Mouse (Mus musculus): ENCODE measurements around the gene Gm21748.
"Not testable (repeated sequence)": the region's sequence is repeated elsewhere in the genome, so short reads cannot be mapped to it uniquely, and the experiment has no call there.

Gm21748 gene

DNA sequence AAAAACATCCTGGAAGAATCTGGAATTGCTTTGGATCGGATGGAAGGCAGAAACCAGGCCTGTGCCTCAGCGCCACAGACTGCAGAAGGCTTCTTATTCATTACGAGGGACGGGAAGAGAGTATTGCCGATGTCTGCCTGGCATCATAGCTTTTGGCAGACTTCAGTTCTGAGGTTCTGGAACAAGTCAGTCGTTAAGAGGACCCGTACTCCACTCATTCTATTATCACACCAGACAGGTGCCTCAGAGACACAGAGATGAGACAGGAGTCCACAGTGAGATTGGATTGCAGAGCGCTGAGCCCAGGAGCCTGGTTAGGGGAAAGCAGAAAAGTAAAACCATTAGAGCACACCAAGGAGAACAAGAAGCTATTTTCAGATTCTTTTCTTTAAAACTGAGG lies at the start of gene Gm21748:
Gene Gm21748, minus strand, starts transcription at position 101 of the 400 bp plus-strand sequence.
- not testable (repeated sequence) for DNase-seq (ENCODE audit: low spot score in 2 of 2)
